Mouse (Mus musculus) bone marrow macrophage, adult 2 months (primary cell): ENCODE results near the gene Tgtp1. TPM values are rescaled to one million over a fixed set of nuclear protein-coding genes. Genes with fewer than 3 reads are reported as not detected.

ENCODE experiments used
- polyA plus RNA-seq: library from polyadenylated mRNA; stranded (reverse); fragments of >200 nt; gene quantifications from 2 replicates; pipeline ENCODE4 v1.2.4, GENCODE M21; 2012; ENCODE audit not compliant: missing spikeins, insufficient read depth, insufficient read length

Tgtp1 gene
- polyA plus RNA-seq, 1 experiment = 2.3 TPM

Other genes starting within 250 kb of the Tgtp1 start
- gene Rack1, start 193.8 kb downstream of the Tgtp1 start, polyA plus RNA-seq = 1,563 and 1,726 TPM in 2 replicates
- gene Trim41, start 176.8 kb downstream of the Tgtp1 start, polyA plus RNA-seq = 55.5 and 64.4 TPM in 2 replicates
- gene Trim7, start 168.0 kb downstream of the Tgtp1 start, polyA plus RNA-seq = 1.0 and 1.1 TPM in 2 replicates
- 4.8 and 11.3 TPM in 2 replicates for gene Gm12184, start 167.5 kb downstream of the Tgtp1 start, polyA plus RNA-seq
- 79.4 and 80.7 TPM in 2 replicates for gene Irgm1, start 122.5 kb downstream of the Tgtp1 start, polyA plus RNA-seq
- 43.3 and 53.0 TPM in 2 replicates for gene Gm5431, start 92.0 kb downstream of the Tgtp1 start, polyA plus RNA-seq
- gene Psme2b, start 48.0 kb downstream of the Tgtp1 start, polyA plus RNA-seq = 68.9 and 82.5 TPM in 2 replicates
- 1.0 and 1.3 TPM in 2 replicates for gene Olfr56, start 15.3 kb downstream of the Tgtp1 start, polyA plus RNA-seq
- gene 9930111J21Rik1, start 14.8 kb downstream of the Tgtp1 start, polyA plus RNA-seq = 27.3 and 32.4 TPM in 2 replicates
- gene Gm12185, start 1.9 kb downstream of the Tgtp1 start, polyA plus RNA-seq = 2.7 and 3.7 TPM in 2 replicates
- gene 9930111J21Rik2, start 57.1 kb upstream of the Tgtp1 start, polyA plus RNA-seq = 72.7 and 91.8 TPM in 2 replicates
- 11.8 and 21.4 TPM in 2 replicates for gene Tgtp2, start 70.0 kb upstream of the Tgtp1 start, polyA plus RNA-seq
- gene Ifi47, start 82.4 kb upstream of the Tgtp1 start, polyA plus RNA-seq = 49.2 and 51.9 TPM in 2 replicates
- not detected in 2 replicates for gene Olfr1396, start 120.7 kb upstream of the Tgtp1 start, polyA plus RNA-seq
- not detected in 2 replicates for gene Olfr1395, start 148.1 kb upstream of the Tgtp1 start, polyA plus RNA-seq
- not detected in 2 replicates for gene Olfr1394, start 160.2 kb upstream of the Tgtp1 start, polyA plus RNA-seq
- 0.15 TPM in 1 of 2 replicates, not detected in the other for gene Btnl9, start 193.0 kb upstream of the Tgtp1 start, polyA plus RNA-seq
- gene Zfp62, start 209.1 kb upstream of the Tgtp1 start, polyA plus RNA-seq = 28.4 and 30.8 TPM in 2 replicates